Mouse (Mus musculus) adrenal gland, adult (tissue): ENCODE data around the gene Fancc.

Experiments
- DNase-seq, 2 experiments: peaks; one replicate each; pipeline ENCODE4 v3.0.0; 2022 to 2023; ENCODE audit warnings: low spot score in 1 of 2; ENCODE audit not compliant: inconsistent age in 2 of 2

Gene Fancc

GRCm38 (mm10) chr13:63296300-63296699 is 200.8 kb downstream of the Fancc start:
- DNase-seq: no peak

- peak in 1 of 2 experiments; percentile 73 for DNase-seq
Observed at GRCm38 (mm10) chr13:63294359-63295193, 202.5 kb downstream of the Fancc start.

- DNase-seq: no peak
Observed at GRCm38 (mm10) chr13:63293647-63294046, 203.4 kb downstream of the Fancc start.

GRCm38 (mm10) chr13:63291016-63291415 is 206.1 kb downstream of the Fancc start:
- DNase-seq: peak in 1 of 2 experiments; percentile 75

GRCm38 (mm10) chr13:63290126-63290525 is 207.0 kb downstream of the Fancc start:
- DNase-seq: no peak

- DNase-seq: peak in 1 of 2 experiments; percentile 72
Observed at GRCm38 (mm10) chr13:63289687-63290086, 207.4 kb downstream of the Fancc start.

GRCm38 (mm10) chr13:63289152-63289551 is 207.9 kb downstream of the Fancc start:
- DNase-seq: peak in 1 of 2 experiments; percentile 76

- peak in 1 of 2 experiments; percentile 44 for DNase-seq
Observed at GRCm38 (mm10) chr13:63286483-63287102, 210.5 kb downstream of the Fancc start.

GRCm38 (mm10) chr13:63284748-63285147 is 212.3 kb downstream of the Fancc start:
- peak in 1 of 2 experiments; percentile 55 for DNase-seq

GRCm38 (mm10) chr13:63283236-63283635 is 213.8 kb downstream of the Fancc start:
- no peak for DNase-seq

GRCm38 (mm10) chr13:63281206-63281605 is 215.9 kb downstream of the Fancc start:
- no peak for DNase-seq

GRCm38 (mm10) chr13:63280344-63280743 is 216.7 kb downstream of the Fancc start:
- DNase-seq: no peak

GRCm38 (mm10) chr13:63279807-63280206 is 217.3 kb downstream of the Fancc start:
- DNase-seq: peak in 1 of 2 experiments; percentile 78

- DNase-seq: peak; percentile 80 to 90
Observed at GRCm38 (mm10) chr13:63278796-63279475, 218.1 kb downstream of the Fancc start.

- DNase-seq: peak in 1 of 2 experiments; percentile 80
Observed at GRCm38 (mm10) chr13:63278141-63278631, 218.9 kb downstream of the Fancc start.

GRCm38 (mm10) chr13:63277316-63277715 is 219.8 kb downstream of the Fancc start:
- no peak for DNase-seq

- no peak for DNase-seq
Observed at GRCm38 (mm10) chr13:63276389-63276788, 220.7 kb downstream of the Fancc start.

- peak in 1 of 2 experiments; percentile 69 for DNase-seq
Observed at GRCm38 (mm10) chr13:63274488-63275166, 222.5 kb downstream of the Fancc start.

- peak; percentile 34 to 83 for DNase-seq
Observed at GRCm38 (mm10) chr13:63273859-63274258, 223.2 kb downstream of the Fancc start.

- DNase-seq: peak; percentile 83 to 94
Observed at GRCm38 (mm10) chr13:63272602-63273229, 224.4 kb downstream of the Fancc start.
